Mouse (Mus musculus): Measurements from ENCODE around the gene Gm49358.

Gm49358 gene

GRCm38 (mm10) chr10:86763672-86764071, at the start of gene Gm49358:
Gene Gm49358, plus strand, starts transcription at chr10:86763972.
- no peak for DNase-seq (ENCODE audit: low read depth, low spot score)

- peak; percentile 32 for DNase-seq (ENCODE audit: low read depth, low spot score)
These were observed 36.2 kb upstream of the Gm49358 start for GRCm38 (mm10) chr10:86727548-86727980.

- DNase-seq (ENCODE audit: low read depth, low spot score): no peak
These were observed 35.6 kb upstream of the Gm49358 start for GRCm38 (mm10) chr10:86728176-86728575.

- DNase-seq (ENCODE audit: low read depth, low spot score): peak; percentile 81
These were observed 32.8 kb upstream of the Gm49358 start for GRCm38 (mm10) chr10:86730823-86731499.

- no peak for DNase-seq (ENCODE audit: low read depth, low spot score)
These were observed 32.3 kb upstream of the Gm49358 start for GRCm38 (mm10) chr10:86731500-86731863.

GRCm38 (mm10) chr10:86735036-86735435, 28.7 kb upstream of the Gm49358 start:
- DNase-seq (ENCODE audit: low read depth, low spot score): no peak

GRCm38 (mm10) chr10:86742918-86743317, 20.9 kb upstream of the Gm49358 start:
- DNase-seq (ENCODE audit: low read depth, low spot score): no peak

GRCm38 (mm10) chr10:86744306-86744705, 19.5 kb upstream of the Gm49358 start:
- no peak for DNase-seq (ENCODE audit: low read depth, low spot score)

- no peak for DNase-seq (ENCODE audit: low read depth, low spot score)
These were observed 7.8 kb upstream of the Gm49358 start for GRCm38 (mm10) chr10:86755816-86756502.

- no peak for DNase-seq (ENCODE audit: low read depth, low spot score)
These were observed 6.0 kb upstream of the Gm49358 start for GRCm38 (mm10) chr10:86757724-86758123.

GRCm38 (mm10) chr10:86758211-86758610, 5.6 kb upstream of the Gm49358 start:
- DNase-seq (ENCODE audit: low read depth, low spot score): no peak

- no peak for DNase-seq (ENCODE audit: low read depth, low spot score)
These were observed 2.5 kb upstream of the Gm49358 start for GRCm38 (mm10) chr10:86761236-86761635.

GRCm38 (mm10) chr10:86761722-86762383, 1.9 kb upstream of the Gm49358 start:
- DNase-seq (ENCODE audit: low read depth, low spot score): no peak

- no peak for DNase-seq (ENCODE audit: low read depth, low spot score)
These were observed 1.4 kb upstream of the Gm49358 start for GRCm38 (mm10) chr10:86762384-86762730.

GRCm38 (mm10) chr10:86765344-86765966, 1.7 kb downstream of the Gm49358 start:
- no peak for DNase-seq (ENCODE audit: low read depth, low spot score)

- no peak for DNase-seq (ENCODE audit: low read depth, low spot score)
These were observed 5.4 kb downstream of the Gm49358 start for GRCm38 (mm10) chr10:86769216-86769615.

GRCm38 (mm10) chr10:86769797-86770196, 6.0 kb downstream of the Gm49358 start:
- DNase-seq (ENCODE audit: low read depth, low spot score): no peak

- DNase-seq (ENCODE audit: low read depth, low spot score): no peak
These were observed 7.9 kb downstream of the Gm49358 start for GRCm38 (mm10) chr10:86771701-86772100.

GRCm38 (mm10) chr10:86772231-86772631, 8.5 kb downstream of the Gm49358 start:
- DNase-seq (ENCODE audit: low read depth, low spot score): no peak

GRCm38 (mm10) chr10:86773360-86773759, 9.6 kb downstream of the Gm49358 start:
- no peak for DNase-seq (ENCODE audit: low read depth, low spot score)

GRCm38 (mm10) chr10:86776281-86776680, 12.5 kb downstream of the Gm49358 start:
- DNase-seq (ENCODE audit: low read depth, low spot score): no peak

- no peak for DNase-seq (ENCODE audit: low read depth, low spot score)
These were observed 14.0 kb downstream of the Gm49358 start for GRCm38 (mm10) chr10:86777614-86778319.
